Mouse (Mus musculus): ENCODE data around the gene Sh3gl1. TPM values are rescaled to one million over a fixed set of nuclear protein-coding genes. Genes with fewer than 3 reads are reported as not detected.

Gene Sh3gl1
- polyA plus RNA-seq, 1 experiment from 2014 or later, result 33.5 TPM

DNA sequence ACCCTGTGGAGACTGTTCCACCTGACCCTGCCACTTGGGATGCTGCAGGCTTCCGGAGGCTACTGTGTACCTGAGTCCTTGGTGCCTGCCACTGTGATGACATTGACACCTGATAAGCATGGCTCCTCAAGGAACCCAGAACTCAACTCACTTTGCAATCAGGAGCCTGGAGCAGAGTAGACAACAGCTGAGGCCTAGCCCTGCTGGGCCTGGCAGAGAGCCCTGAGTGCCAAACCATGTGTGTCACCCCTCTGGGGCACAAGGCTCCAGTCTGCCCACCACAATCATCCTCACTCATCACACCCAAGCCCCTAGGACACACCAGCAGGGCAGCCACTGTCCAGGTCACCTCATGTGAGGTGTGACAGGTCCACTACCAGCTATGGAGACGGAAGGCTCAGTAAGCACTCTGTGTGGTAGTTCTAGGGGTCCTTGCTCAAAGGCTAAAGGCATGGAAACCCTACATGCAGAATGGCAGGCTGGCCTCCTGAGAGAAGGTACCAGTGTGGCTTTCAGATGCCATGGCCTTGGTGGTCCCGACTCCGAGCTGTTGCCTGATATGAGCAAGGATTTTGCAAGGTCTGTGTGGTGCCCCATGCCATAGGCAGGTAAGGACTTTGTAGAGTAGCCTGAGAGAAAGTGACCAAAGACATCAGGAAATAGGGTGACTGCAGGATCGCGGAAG lies 15.9 kb downstream of the Sh3gl1 start:
- WGBS (ENCODE audit: missing documents), result 85% methylated on average over 6 of the region's 6 CpGs
- H3K36me3 ChIP-seq (ENCODE audit: inconsistent target), result peaks cover 50% of the 10 kb centered on the region
- no peak overlapping the region for H3K4me3 ChIP-seq (ENCODE audit: inconsistent target)
- peak overlapping the region; percentile 98 for H3K27ac ChIP-seq
- peaks cover 87% of the 10 kb centered on the region for H3K79me2 ChIP-seq (ENCODE audit: inconsistent target)

DNA sequence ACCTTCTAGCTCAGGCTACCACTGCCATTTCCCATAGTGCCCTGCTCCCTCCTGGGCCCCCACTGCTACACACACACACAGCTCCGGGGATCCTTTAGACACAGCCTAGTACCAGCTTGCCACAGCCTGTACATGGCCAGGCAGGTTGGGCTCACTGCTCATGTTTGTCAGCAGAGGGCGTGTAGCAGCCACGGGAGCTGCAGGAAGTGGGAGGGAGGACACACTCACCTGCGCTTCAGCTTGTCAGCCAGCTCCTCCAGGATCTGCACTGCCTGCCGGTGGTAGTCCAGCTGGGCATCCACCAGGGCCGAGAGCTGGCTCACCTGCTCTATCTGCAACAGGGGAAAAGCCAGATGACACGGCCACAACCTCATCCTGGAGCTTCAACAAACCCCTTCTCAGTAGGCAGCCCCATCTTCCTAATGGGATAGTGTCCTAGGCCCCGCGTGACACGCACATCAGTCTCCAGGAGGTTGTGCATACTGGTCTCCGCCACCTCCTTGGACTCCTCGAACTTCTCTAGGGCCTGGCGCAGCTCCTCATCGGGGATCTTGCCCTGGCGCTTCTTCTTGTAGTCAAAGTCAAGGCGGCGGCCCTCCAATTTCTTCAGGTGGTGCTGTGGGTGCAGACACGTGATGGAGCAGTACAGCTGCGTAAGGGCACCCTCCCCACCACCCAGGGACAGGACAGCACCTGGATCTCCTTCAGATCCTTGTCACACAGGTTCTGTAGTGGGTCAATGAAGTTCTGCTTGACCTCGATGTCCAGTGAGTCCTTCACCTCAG lies 17.9 kb downstream of the Sh3gl1 start:
- H3K36me3 ChIP-seq (ENCODE audit: inconsistent target), result peaks cover 59% of the 10 kb centered on the region
- 82% methylated on average over 17 of the region's 20 CpGs for WGBS (ENCODE audit: missing documents)
- no peak overlapping the region for H3K4me3 ChIP-seq (ENCODE audit: inconsistent target)
- H3K27ac ChIP-seq, result no peak overlapping the region
- H3K79me2 ChIP-seq (ENCODE audit: inconsistent target), result peaks cover 67% of the 10 kb centered on the region

DNA sequence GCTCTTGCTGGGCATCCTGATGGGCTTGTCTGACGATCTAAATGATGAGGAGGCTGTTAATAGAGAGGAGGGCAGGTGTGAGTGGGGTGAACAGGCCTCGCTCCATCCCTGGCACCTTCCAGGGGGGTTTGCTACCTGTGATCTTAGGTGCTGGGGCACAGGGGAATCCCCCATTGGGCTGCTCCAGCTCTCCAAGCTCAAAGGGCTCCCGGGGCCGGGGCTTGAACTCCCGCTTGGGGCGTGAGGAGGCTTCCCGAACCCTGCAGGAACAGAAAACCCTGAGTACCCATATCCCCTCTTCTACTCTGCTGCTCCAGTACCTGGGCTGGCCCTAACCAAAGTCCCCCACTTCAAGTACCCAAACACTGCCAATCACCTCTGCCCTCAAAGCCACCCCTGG lies 18.6 kb downstream of the Sh3gl1 start:
- Histone ChIP-seq H3K4me3 (ENCODE audit: inconsistent target) (no peak overlapping the region), H3K79me2 (ENCODE audit: inconsistent target) (peaks cover 60% of the 10 kb centered on the region), H3K36me3 (ENCODE audit: inconsistent target) (peaks cover 59% of the 10 kb centered on the region), H3K27ac (no peak overlapping the region)
- WGBS (ENCODE audit: missing documents), result 91% methylated on average over 7 of the region's 7 CpGs

DNA sequence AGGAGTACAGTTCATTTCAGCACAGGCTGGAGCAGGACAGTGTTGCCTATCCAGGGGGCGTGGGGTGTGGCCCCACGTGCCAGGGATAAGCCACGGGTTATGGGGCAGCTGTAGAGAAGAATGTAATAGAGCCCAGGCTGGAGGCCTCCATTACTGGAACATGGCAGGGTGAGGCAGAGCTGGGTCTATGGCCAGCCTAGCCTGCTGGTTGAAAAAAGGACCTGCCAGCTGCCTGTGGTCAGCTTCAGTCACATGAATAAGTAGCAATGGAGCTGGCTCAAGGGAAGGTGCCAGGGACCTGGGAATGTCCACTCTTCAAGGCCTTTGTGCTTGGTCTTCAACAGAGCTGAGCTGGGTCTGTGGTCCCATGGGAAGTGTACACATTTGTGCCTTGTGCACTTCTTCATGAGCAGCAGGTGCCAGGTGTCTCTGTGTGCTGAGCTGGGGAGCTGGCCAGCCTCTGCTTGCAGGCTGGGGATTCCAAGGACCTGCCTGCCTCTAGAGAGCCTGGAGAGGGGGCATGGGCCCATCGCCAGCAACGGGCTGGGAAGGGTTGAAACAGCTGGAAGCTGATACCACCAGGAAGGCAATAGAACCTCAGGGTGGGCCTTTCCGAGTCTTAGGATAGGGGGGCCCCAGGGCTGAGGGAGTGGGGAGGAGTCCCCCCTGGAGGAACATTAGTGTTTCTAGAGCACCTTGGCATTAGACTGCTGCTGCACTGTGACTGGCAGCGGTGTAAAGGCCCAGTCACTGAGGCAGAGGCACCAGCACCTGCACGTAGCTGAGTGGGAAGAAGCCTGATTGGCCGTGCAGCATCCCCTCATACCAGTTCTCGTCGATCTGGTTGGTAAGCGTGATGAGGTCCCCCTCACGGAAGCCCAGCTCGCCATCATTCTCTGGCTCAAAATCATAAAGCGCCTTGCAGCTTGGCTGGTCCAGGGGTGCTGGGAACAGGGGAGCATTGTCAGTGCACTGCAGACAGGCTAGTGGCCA lies 19.3 kb downstream of the Sh3gl1 start:
- 93% methylated on average over 11 of the region's 15 CpGs for WGBS (ENCODE audit: missing documents)
- no peak overlapping the region for H3K4me3 ChIP-seq (ENCODE audit: inconsistent target)
- H3K36me3 ChIP-seq (ENCODE audit: inconsistent target), result peaks cover 59% of the 10 kb centered on the region
- no peak overlapping the region for H3K27ac ChIP-seq
- peaks cover 52% of the 10 kb centered on the region for H3K79me2 ChIP-seq (ENCODE audit: inconsistent target)

DNA sequence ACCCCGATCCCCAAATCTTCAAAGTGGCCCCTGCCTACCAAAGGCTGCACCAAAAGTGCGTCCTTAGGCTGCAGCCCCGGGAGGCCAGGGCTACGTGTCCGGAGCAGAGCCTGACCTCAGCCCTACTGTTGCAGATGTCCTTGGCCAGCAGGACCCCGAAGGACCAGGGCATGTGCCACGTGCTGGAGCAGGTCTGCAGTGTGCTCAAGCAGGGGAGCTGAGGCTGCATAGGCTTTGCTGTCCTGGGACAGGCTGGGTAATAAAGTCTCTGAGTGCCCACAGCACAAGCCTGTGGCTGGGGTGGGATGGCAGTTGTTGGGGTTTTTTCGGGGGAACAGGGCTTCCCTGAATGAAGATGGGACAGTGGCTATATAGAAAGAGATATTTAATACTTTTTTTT lies 20.1 kb downstream of the Sh3gl1 start:
- Histone ChIP-seq H3K27ac (no peak overlapping the region), H3K36me3 (ENCODE audit: inconsistent target) (peaks cover 65% of the 10 kb centered on the region), H3K79me2 (ENCODE audit: inconsistent target) (peaks cover 45% of the 10 kb centered on the region), H3K4me3 (ENCODE audit: inconsistent target) (no peak overlapping the region)
- 92% methylated on average over 8 of the region's 8 CpGs for WGBS (ENCODE audit: missing documents)

DNA sequence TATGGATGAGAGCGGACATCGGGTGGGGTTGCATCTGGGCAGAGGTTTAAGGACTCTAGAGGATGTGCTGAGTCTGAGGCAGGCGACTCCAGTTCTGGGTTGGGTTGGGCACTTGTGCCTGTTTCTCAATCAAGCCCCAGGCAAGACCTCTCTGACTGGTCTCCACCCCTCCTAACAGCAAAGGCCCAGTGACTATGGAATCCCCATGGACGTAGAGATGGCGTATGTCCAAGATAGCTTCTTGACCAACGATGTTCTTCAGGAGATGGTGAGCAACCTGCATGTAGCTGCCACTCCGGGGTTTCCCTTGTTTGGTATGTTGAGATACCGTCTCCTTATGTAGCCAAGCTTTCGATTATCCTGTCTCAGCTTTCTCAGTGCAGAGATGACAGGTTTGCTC lies 21.1 kb downstream of the Sh3gl1 start:
- WGBS (ENCODE audit: missing documents), result 96% methylated on average over 8 of the region's 9 CpGs
- peaks cover 63% of the 10 kb centered on the region for H3K36me3 ChIP-seq (ENCODE audit: inconsistent target)

DNA sequence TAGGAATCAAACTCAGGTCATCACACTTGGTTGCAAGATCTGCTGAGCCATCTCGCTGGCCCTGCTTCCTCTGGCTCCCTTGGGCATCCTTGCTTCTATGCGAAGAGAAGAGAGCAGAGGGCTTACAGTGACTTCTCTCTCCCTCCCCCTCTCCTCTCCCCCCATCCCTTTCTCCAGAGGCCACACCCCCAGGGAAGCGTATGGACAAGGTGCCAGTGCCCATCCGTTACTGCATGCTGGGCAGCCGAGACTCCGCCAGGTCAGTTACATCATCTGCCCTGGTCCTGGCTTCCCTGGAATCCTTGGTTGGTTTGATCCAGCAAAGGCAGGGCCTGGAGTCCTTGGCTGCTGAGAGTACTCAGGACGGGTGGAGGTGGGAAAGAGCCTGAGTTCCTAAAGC lies 25.0 kb downstream of the Sh3gl1 start:
- Histone ChIP-seq H3K4me3 (ENCODE audit: inconsistent target) (no peak overlapping the region), H3K36me3 (ENCODE audit: inconsistent target) (peaks cover 25% of the 10 kb centered on the region), H3K27ac (no peak overlapping the region), H3K79me2 (ENCODE audit: inconsistent target) (peaks cover 14% of the 10 kb centered on the region; the same call in 1 of the 2 replicates)
- 95% methylated on average over 7 of the region's 7 CpGs for WGBS (ENCODE audit: missing documents)

More for the DNA sequence above, 21.1 kb downstream of the Sh3gl1 start:
- no peak overlapping the region for H3K4me3 ChIP-seq (ENCODE audit: inconsistent target)
- no peak overlapping the region for H3K27ac ChIP-seq
- peaks cover 42% of the 10 kb centered on the region for H3K79me2 ChIP-seq (ENCODE audit: inconsistent target)

DNA sequence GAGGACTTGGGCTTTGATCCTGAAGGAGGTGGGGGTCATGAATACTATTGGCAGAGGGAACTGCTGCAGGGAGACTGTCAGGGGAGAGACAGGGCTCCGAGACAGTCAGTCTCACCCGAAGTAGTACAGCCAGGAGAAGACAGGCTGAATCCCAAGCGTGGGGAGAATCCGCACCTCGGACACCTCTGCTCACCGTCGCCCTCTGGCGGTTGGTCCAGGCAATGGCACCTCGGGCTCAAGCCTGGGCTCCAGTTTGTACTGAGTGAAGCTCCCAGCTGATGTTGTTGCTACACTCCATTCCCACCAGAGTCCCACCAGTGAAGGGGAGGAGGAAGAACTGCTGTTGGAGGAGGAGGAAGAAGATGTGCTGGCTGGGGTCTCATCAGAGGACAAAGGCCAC lies 25.8 kb downstream of the Sh3gl1 start:
- no peak overlapping the region for H3K27ac ChIP-seq
- H3K79me2 ChIP-seq (ENCODE audit: inconsistent target), result peaks cover 14% of the 10 kb centered on the region; the same call in 1 of the 2 replicates
- H3K4me3 ChIP-seq (ENCODE audit: inconsistent target), result peak overlapping the region; percentile 54; the same call in 1 of the 2 replicates
- 13% methylated on average over 9 of the region's 9 CpGs for WGBS (ENCODE audit: missing documents)
- H3K36me3 ChIP-seq (ENCODE audit: inconsistent target), result peaks cover 17% of the 10 kb centered on the region

DNA sequence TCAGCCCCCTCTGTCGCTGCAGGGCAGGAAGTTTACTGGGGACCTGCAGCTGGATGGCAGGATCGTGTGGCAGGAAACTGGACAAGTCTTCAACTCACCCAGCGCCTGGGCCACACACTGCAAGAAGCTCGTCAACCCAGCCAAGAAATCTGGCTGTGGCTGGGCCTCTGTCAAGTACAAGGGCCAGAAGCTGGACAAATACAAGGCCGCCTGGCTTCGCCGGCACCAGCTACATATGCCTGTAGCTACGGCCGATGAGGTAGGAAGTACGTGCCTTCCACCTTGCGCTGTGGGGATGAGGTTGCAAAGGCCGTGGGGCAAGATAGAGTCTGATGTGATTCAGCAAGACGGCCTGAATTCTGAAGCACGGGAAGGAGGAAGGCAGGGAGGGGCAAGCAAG lies 26.2 kb downstream of the Sh3gl1 start:
- Histone ChIP-seq H3K79me2 (ENCODE audit: inconsistent target) (peaks cover 14% of the 10 kb centered on the region; the same call in 1 of the 2 replicates), H3K4me3 (ENCODE audit: inconsistent target) (peak overlapping the region; percentile 54), H3K27ac (peak overlapping the region; percentile 48; the same call in 1 of the 2 replicates), H3K36me3 (ENCODE audit: inconsistent target) (peaks cover 13% of the 10 kb centered on the region)
- WGBS (ENCODE audit: missing documents), result 68% methylated on average over 13 of the region's 14 CpGs

DNA sequence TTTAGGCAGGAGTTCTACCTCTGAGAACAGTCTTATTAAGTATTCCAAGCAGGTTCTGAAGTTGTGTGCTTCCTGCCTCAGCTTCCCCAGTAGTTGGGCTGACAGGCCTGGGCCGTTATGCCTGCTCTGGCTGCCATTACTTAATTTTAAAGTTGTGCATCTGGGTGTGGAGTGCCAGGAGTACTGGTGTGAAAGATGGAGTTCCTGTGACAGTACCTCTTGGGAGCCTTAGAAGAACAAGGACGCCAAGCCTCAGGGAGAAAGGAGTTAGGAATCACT lies 26.5 kb downstream of the Sh3gl1 start:
- Histone ChIP-seq H3K79me2 (ENCODE audit: inconsistent target) (peaks cover 14% of the 10 kb centered on the region; the same call in 1 of the 2 replicates), H3K4me3 (ENCODE audit: inconsistent target) (peak overlapping the region; percentile 54), H3K36me3 (ENCODE audit: inconsistent target) (peaks cover 10% of the 10 kb centered on the region; the same call in 1 of the 2 replicates), H3K27ac (peak overlapping the region; percentile 48)
- WGBS (ENCODE audit: missing documents), result 48% methylated on average over 2 of the region's 2 CpGs

DNA sequence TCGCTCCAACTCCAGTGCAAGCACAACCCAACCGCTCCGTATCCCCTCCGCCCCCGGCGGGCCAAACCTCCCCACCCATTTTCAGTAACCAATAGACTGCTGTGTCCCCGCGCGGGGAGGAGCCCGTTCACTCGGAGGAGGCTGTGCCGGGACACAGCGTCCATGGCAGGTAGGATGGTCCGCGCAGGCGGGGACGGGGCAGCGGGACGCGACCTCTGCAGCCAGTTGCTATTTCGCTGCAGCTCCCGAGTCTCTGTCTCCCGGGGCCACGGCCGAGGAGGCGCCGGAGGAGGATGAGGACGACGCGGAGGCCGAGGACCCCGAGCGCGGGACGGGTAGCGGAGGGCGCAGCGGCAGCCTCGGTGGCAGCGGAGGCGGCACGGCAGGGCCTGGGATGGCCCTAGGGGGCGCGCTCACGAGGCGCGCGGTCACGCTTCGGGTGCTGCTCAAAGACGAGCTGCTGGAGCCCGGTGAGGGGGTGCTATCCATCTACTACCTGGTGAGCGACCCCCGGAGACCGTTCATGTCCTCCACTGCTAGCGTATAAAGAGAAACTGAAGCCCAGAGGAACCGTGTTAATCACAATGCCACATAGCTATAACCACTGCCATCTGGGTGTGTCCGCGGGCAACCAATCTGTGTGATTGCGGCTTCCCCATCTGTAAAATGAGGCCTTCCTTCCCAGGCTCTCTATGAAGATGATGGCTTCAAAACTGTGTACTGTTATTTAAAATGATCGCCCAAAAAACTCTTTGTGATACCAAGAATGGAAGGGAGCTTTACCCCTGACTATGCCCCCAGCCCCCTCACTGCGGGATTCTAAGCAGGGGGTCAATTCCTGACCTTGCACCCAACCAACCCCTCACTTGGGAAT lies 27.1 kb downstream of the Sh3gl1 start:
- peaks cover 7% of the 10 kb centered on the region; the same call in 1 of the 2 replicates for H3K36me3 ChIP-seq (ENCODE audit: inconsistent target)
- peak overlapping the region; percentile 75 for H3K27ac ChIP-seq
- peak overlapping the region; percentile 54 for H3K4me3 ChIP-seq (ENCODE audit: inconsistent target)
- under 1% methylated on average over 57 of the region's 62 CpGs for WGBS (ENCODE audit: missing documents)
- peaks cover 14% of the 10 kb centered on the region; the same call in 1 of the 2 replicates for H3K79me2 ChIP-seq (ENCODE audit: inconsistent target)

DNA sequence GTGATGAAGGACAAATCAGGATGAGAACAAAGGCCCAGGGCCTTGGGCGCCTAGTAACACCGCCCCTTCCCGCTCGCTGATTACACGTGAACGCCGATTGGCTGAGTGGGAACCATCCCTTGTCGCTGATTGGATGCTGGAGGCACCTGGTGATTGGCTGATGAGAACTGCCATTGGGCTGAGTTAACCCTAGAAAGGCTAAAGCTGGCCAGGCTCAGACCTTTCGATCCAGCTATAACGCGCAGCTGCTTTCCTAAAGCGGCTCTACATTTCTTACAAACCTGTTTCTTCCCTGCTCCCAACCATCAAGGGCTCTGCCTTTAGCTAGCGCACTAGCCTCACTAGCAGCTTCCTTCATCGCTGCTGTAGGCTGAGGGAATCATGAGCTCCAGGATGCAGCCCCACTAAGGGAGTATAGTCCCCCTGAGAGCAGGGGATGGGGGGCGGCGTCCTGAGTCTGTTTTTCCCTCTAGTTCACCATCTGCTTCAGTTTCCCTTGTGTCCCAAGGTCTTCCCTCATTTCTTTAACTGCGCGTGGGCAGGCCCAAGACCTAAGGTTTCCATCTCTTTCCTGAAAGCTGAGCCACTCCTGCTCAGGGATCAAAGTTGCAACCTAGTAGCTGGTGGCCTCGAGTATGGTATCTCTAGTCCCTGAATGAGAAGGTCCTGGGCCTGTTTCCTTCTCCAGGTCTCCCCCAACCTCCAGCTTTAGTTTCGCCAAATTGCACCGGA lies 27.9 kb downstream of the Sh3gl1 start:
- H3K79me2 ChIP-seq (ENCODE audit: inconsistent target), result peaks cover 14% of the 10 kb centered on the region; the same call in 1 of the 2 replicates
- WGBS (ENCODE audit: missing documents), result under 1% methylated on average over 21 of the region's 21 CpGs
- peak overlapping the region; percentile 75 for H3K27ac ChIP-seq
- H3K4me3 ChIP-seq (ENCODE audit: inconsistent target), result peak overlapping the region; percentile 54
- H3K36me3 ChIP-seq (ENCODE audit: inconsistent target), result peaks cover 7% of the 10 kb centered on the region; the same call in 1 of the 2 replicates
